Mouse (Mus musculus) testis, adult 2 months (tissue): ENCODE data around the gene Ints4. TPM values are rescaled to one million over a fixed set of nuclear protein-coding genes. Genes with fewer than 3 reads are reported as not detected.

Source experiments
- H3K27ac ChIP-seq: fragments of 200-500 bp; 2 replicates; pipeline ENCODE4 v1.5.1; 2012; ENCODE audit warnings: low read depth, low read length; ENCODE audit not compliant: control insufficient read depth, insufficient read depth
- H3K27me3 ChIP-seq: fragments of 200-500 bp; 2 replicates; pipeline ENCODE4 v1.6.1; 2012; ENCODE audit warnings: mild to moderate bottlenecking, low read length, moderate library complexity; ENCODE audit not compliant: control insufficient read depth, insufficient read depth
- H3K36me3 ChIP-seq: fragments of 200-500 bp; 2 replicates; pipeline ENCODE4 v1.6.1; 2012; ENCODE audit warnings: mild to moderate bottlenecking, low read length; ENCODE audit not compliant: control insufficient read depth, insufficient read depth
- H3K4me1 ChIP-seq: fragments of 200-500 bp; 2 replicates; pipeline ENCODE4 v1.6.1; 2012; ENCODE audit warnings: low read length; ENCODE audit not compliant: control insufficient read depth, insufficient read depth
- H3K4me3 ChIP-seq: fragments of 200-500 bp; 2 replicates; pipeline ENCODE4 v1.5.1; 2012; ENCODE audit warnings: low read depth, mild to moderate bottlenecking, low read length, moderate library complexity, mixed read lengths; ENCODE audit not compliant: control insufficient read depth
- CTCF ChIP-seq: fragments of 200-500 bp; IDR thresholded peaks from 2 replicates; pipeline ENCODE4 v1.5.1; 2012; ENCODE audit warnings: low read depth, mild to moderate bottlenecking, inconsistent platforms, low read length, moderate library complexity; ENCODE audit not compliant: control insufficient read depth, insufficient read depth, insufficient replicate concordance
- POLR2A ChIP-seq: fragments of 200-500 bp; IDR thresholded peaks from 2 replicates; pipeline ENCODE4 v1.6.1; 2012; ENCODE audit warnings: low read depth, mild to moderate bottlenecking, inconsistent platforms, low read length, moderate library complexity; ENCODE audit not compliant: control insufficient read depth
- polyA plus RNA-seq: library from polyadenylated mRNA; depleted of rRNA; stranded (reverse); fragments of >200 nt; gene quantifications from 2 replicates; pipeline ENCODE4 v1.2.3, GENCODE M21; 2012; rRNA removed

Gene Ints4
- polyA plus RNA-seq, 1 experiment: 69.6 TPM

DNA sequence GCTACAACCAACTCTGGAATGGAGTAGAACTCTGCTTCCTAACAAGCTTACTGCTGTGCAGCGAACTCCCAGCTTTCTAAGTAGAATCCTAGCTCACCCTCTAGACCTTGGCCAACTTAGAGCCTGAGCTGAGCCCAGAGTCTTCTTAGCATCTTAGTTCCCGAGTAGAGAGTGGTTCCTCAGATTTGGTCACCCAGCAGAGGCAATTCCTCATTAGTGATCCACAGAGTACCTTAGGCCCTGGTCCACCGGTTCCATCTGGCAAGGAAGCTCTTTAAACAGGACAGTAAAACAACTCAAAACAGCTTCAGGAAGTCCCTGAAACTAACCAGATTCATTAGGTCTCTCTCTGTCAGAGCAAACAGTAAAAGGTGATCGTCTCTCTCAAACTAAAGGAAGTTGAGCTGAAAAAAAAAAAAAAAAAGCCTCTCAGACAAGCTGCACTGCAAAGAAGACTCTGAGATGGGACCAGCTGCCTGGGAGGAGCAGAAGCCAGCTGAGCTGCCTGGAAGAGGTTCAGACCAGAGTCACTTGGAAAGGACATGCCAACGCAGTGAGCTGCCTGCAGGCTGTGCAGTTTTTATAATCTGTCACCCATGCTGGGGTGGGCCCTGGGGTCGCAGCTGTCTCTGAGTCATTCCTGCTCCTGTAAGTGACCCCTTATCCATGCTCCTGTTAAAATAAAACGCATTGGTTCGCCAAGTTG, 97.8 kb downstream of the Ints4 start:
- TF ChIP-seq CTCF: no peak
- no peak for TF ChIP-seq POLR2A
- H3K27me3 ChIP-seq: no peaks in the 10 kb centered on the region
- peak overlapping the region; percentile 99 for H3K4me3 ChIP-seq
- peaks cover 2% of the 10 kb centered on the region; the same call in 1 of the 2 replicates for H3K4me1 ChIP-seq
- peak overlapping the region; percentile 94 for H3K27ac ChIP-seq
- H3K36me3 ChIP-seq: no peaks in the 10 kb centered on the region

DNA sequence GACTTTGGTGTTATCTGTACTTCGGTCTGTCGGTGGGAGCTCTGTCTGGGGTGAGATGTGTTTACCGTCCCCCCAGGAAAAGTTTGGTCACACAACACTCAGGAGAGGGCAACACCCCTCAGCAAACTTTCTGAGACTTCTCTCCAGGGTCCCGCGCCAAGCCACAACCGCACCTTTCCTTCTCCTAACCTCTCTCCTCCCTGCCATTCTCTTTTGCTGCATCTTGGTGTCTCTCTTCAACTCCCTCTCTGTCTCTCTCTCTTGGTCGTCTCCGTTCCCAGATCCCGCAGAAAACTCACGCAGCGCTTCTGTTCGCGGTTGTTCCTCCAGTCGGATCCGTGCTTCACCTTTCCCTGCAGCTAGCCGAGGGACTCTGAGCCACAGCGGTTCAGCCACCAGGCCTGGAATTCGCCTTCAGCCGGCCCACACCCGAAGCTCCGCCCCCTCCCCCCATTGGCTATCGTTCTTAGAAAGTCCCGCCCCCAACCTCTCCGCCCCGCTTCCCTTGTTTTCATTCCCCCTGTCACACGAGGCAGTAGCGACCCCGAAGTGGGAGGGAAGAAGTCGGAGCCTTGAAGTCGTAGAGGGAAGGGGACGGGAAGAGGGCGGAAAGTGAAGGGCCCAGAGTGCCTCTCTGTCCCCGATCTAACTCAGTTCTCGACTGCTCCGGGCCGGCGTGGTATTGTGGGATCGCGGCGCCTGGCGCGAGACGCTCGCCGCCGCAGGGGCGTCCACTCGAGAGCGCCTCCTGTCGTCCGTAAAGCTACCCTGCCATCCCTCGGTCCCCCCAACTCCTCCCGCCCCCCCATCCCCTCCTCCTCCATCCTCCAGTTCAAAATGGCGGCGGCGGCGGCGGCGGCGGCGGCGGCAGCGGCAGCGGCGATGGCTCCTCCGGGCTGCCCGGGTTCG, 98.6 kb downstream of the Ints4 start, which contains the start of the genes Aamdc and Rsf1:
Gene Aamdc, minus strand, starts transcription at position 431 of the 909 bp plus-strand sequence.
Gene Rsf1, plus strand, starts transcription at position 823 of the 909 bp plus-strand sequence.
- peak within 1 kb of the TSS; percentile 99 for H3K4me3 ChIP-seq
- TF ChIP-seq POLR2A: peak; percentile 88
- peak; percentile 76 for TF ChIP-seq CTCF
- H3K27me3 ChIP-seq: no peaks in the 10 kb centered on the region
- peaks cover 2% of the 10 kb centered on the region; the same call in 1 of the 2 replicates for H3K4me1 ChIP-seq
- no peaks in the 10 kb centered on the region for H3K36me3 ChIP-seq
- peak within 1 kb of the TSS; percentile 94 for H3K27ac ChIP-seq

DNA sequence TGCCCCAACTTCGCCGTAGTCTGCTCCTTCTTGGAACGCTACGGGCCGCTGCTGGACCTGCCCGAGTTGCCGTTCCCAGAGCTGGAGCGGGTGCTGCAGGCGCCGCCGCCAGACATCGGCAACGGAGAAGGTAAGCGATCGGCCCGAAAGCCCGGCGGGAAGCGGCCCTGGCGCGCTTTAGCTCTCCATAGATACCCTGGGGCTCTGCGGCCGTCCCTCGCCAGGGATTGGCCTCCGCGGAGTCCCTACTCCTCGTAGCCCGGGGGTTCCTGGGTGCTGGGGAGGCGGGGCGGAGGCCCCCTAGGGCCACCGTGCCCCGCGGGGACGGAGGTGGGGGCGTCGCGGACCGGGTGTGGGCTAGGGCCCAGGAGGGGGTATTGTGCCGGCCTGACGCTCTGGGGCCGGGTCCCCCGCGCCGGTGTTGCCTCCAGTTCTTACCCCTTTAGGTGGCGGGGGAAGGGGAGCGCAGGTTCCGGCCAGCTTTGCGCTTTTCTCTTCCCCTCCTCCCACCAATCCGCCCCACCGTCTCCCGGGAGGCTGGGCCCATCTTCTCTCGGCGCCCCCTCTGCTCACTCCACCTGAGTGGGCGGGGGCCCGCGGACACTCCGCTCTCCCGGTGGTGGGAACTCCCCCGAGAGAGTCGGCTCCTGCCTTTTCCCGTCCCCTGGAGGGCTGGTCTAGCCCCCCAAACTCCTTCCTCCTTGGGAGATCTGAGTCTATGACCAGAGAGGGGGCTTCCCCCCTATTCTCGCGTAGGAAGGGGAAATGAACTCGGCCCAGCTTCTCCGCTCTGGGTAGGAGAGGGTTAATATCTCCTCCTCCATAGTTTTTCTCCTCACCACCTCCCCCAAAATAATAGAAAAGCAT, 99.5 kb downstream of the Ints4 start:
- TF ChIP-seq POLR2A (no peak), CTCF (no peak)
- Histone ChIP-seq H3K4me1 (peaks cover 2% of the 10 kb centered on the region; the same call in 1 of the 2 replicates), H3K36me3 (no peaks in the 10 kb centered on the region), H3K4me3 (peak overlapping the region; percentile 99), H3K27me3 (no peaks in the 10 kb centered on the region), H3K27ac (peak overlapping the region; percentile 94)

DNA sequence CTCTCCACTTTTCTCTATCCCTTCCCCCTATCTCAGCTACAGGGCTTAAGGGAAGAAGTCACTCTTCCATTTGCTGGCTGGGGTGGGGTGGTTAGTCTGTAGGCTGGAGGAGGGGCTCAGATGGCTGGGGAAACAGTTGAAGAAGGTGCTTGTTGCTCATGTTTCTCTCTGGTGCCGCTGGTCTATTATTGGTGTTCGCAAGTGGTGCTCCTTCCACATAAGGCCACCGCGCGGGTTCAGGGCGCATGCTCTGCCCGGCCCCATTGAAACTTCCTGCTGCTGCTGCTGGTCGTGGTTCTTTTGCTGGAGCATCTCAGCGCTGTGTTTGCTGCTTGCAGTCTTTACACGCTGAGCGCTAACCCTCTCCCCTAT, 100.1 kb downstream of the Ints4 start:
- no peaks in the 10 kb centered on the region for H3K36me3 ChIP-seq

DNA sequence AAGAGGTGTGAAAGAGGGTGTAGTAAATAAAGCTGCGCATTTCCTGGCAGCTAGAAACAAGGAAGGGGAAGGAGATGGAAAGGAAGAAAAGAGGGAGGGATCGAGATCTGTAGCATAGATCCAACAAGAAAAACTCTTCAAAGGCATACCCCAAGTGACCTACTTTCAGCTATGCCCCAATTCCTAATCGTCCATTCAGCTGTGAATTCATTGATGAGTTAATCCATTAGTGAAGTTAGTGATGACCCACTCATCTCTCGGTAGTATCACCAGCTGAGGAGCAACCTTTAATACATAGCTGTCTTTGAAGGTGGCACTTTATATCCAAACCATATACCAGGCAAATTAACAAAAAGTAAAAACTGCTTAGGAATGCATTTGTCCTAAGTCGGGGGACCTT, 107.8 kb downstream of the Ints4 start:
- no peak overlapping the region for H3K4me3 ChIP-seq
- H3K4me1 ChIP-seq: no peaks in the 10 kb centered on the region; the same call in 1 of the 2 replicates
- H3K36me3 ChIP-seq: no peaks in the 10 kb centered on the region
- no peaks in the 10 kb centered on the region for H3K27me3 ChIP-seq
- TF ChIP-seq POLR2A: no peak
- TF ChIP-seq CTCF: no peak
- no peak overlapping the region for H3K27ac ChIP-seq

More for the DNA sequence above, 100.1 kb downstream of the Ints4 start:
- Histone ChIP-seq H3K4me1 (peaks cover 2% of the 10 kb centered on the region; the same call in 1 of the 2 replicates), H3K27ac (peak overlapping the region; percentile 94), H3K27me3 (no peaks in the 10 kb centered on the region), H3K4me3 (peak overlapping the region; percentile 99)
- TF ChIP-seq POLR2A (peak; percentile 54), CTCF (no peak)

DNA sequence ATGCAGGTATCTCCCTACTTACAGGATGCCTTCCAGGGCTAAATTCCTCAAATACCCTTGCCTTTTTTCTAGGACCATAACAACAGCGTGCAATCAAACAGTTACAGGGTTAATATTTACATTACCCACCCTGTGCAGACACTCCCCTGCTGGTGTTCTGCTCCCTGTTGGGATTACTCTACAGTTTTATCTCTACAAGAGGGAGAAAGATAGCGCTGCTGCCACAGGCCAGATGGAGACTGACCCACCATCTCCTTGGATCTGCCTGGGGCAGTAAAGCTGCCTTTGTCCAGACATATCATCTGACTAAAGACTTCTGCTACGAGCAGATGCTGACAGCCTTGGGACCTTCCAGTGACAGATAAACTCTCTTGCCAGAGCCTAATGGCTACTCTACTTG, 109.7 kb downstream of the Ints4 start:
- no peak overlapping the region for H3K4me3 ChIP-seq
- H3K27ac ChIP-seq: no peak overlapping the region
- no peaks in the 10 kb centered on the region; the same call in 1 of the 2 replicates for H3K4me1 ChIP-seq
- H3K27me3 ChIP-seq: no peaks in the 10 kb centered on the region
- TF ChIP-seq POLR2A: no peak
- no peak for TF ChIP-seq CTCF
- H3K36me3 ChIP-seq: no peaks in the 10 kb centered on the region

Other genes with a start within 250 kb of the Ints4 start
- gene Usp35, start 148.9 kb upstream of the Ints4 start, polyA plus RNA-seq: 2.9 and 3.6 TPM in 2 replicates
- gene Kctd21, start 148.6 kb upstream of the Ints4 start, polyA plus RNA-seq: 1.2 and 1.3 TPM in 2 replicates
- gene Alg8, start 109.3 kb upstream of the Ints4 start, polyA plus RNA-seq: 39.4 and 50.3 TPM in 2 replicates
- gene Ndufc2, start 81.0 kb upstream of the Ints4 start, polyA plus RNA-seq: 46.2 and 81.2 TPM in 2 replicates
- 3.6 and 4.1 TPM in 2 replicates for gene Thrsp, start 63.2 kb upstream of the Ints4 start, polyA plus RNA-seq
- 8.8 and 12.2 TPM in 2 replicates for gene Kctd14, start 29.6 kb upstream of the Ints4 start, polyA plus RNA-seq
- 33.5 and 35.3 TPM in 2 replicates for gene Aamdc, start 98.5 kb downstream of the Ints4 start, polyA plus RNA-seq
- gene Rsf1, start 98.9 kb downstream of the Ints4 start, polyA plus RNA-seq: 4.4 and 4.9 TPM in 2 replicates
- 23.8 and 28.2 TPM in 2 replicates for gene Clns1a, start 215.7 kb downstream of the Ints4 start, polyA plus RNA-seq